Mouse (Mus musculus) left cerebral cortex, adult 11 months (tissue): Measurements from ENCODE around the gene Stx18.

Experiments
- DNase-seq: peaks from one replicate; pipeline ENCODE4 v3.0.0; 2022; ENCODE audit warnings: low spot score

Gene Stx18

DNA sequence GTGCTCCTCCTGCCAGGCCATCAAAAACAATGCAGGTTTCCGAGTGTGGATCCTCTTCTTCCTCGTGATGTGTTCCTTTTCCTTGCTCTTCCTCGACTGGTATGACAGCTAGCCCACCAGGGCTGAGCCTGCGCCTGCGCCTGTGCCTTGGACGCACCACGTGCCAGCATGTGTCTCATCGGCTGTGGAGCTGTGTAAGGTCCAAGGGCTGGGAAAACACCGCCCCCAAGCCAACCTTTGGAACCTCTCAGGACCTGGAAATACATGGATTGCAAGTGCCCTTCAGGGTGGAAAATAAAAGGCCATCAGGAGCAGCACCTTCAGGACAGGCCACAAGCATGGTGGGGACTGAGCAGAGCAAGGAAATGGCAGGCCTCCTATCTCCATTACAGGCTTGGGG lies 97.7 kb downstream of the Stx18 start:
- no peak for DNase-seq

DNA sequence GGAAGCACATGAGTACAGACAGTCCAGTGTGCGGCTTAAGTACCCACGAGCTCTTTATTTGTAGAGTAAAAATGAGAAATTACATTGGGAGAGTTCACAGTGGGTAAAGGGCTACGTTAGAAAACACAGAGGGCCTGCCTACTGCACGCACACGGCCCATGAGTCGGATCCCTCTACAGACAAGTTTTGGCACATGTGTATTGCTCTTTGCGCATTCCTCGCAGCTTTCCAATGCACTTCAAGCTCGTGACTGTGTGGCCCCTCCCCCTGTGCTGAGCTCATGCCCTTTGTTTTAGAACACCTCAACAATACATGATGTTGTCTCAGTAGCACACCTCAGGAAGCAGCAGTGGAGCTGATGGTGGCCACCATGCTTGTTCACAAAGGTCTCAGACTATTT lies 98.6 kb downstream of the Stx18 start:
- DNase-seq: no peak

- DNase-seq: no peak
Observed at GRCm38 (mm10) chr5:38140893-38141292, 102.4 kb downstream of the Stx18 start.

GRCm38 (mm10) chr5:38146524-38146923 lies 108.0 kb downstream of the Stx18 start:
- DNase-seq: no peak

DNA sequence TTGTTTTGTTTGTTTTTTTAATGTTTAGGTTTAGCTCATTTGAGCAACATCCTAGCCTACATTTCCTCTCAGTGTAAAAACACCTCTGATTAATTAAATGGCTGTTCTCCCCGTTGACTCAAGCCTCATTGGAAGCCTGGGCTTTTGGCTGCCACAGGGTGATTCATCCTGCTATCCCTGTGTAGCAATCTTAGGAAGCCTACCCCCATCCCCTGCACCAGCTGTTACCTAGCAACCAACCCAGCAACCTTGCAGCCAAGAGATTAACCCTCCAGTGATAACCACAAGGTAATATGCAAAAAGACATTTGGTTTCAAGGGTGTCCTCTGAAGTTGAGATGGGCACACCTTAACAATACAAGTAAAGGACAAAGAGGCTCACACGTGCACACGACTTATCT lies 112.7 kb downstream of the Stx18 start:
- DNase-seq: peak; percentile 78

- DNase-seq: no peak
Observed at GRCm38 (mm10) chr5:38152201-38153108, 113.9 kb downstream of the Stx18 start.

- no peak for DNase-seq
Observed at GRCm38 (mm10) chr5:38153636-38154035, 115.1 kb downstream of the Stx18 start.

DNA sequence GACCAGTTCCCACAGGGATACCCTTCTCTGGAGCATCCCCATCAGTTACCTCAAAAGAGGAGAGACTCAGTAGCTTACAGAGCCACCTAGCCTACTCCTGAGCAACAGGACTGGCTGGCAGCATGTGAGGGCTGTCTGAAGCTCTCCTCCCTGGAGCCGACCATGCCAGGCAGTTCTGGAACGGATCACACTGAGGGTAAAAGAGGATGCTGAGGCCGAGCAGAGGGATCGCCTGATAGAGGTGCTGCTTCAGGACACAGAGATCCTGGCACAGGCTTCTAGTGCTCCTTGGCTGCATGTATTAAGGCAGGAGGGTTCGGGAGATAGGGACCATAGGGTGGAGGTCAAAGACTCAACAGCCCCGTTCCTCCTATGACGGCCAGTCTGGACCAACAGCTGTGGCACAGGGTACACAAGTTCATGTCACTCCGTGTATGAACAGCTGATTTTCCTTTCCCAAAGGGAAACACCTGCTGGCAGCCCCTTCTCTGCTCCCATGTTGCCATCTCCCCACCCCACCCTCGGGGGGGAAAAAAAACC lies 119.0 kb downstream of the Stx18 start:
- no peak for DNase-seq

- DNase-seq: no peak
Observed at GRCm38 (mm10) chr5:38158501-38158946, 120.0 kb downstream of the Stx18 start.

- peak; percentile 64 for DNase-seq
Observed at GRCm38 (mm10) chr5:38158947-38159633, 120.5 kb downstream of the Stx18 start.

DNA sequence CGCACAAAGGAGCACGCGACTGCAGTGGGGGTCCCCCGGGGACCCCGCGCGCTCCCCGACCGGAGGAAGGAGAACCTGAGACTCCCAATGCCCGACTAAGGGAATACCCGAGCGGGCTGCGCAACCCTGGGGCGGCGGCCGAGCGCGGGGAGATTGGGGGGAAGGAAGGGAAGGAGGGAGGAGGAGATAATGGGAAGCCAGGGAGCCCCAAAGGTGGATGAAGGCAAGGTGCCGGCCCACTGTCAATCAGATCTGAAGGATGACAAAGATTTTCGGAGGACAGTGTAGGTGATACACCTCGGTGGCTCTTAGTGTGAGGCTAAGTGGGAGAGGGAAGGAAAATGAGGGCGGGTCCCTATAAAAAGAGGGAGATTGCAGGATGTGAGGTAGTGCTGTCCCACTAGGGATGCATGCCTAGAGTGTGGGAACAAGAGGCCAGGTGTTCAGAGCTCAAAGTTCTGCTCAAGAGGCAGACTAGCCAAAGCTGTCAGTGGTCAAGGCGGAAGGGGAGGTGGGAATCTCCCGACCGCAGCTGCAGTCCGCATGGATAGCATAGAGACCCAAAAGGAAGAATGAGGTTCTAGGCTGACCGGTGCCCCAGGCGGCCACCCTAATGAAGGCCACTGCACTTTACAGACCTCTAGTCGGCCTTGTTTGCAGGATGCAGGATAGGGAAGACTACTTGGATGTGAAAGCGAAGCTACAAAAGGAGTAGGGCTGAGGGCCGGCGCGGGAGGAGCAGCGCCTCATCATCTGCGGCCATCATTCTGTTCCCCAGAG lies 121.3 kb downstream of the Stx18 start, which contains the start of gene Nsg1:
Nsg1 (minus strand) TSS at position 274 of the 780 bp plus-strand sequence.
- no peak for DNase-seq

DNA sequence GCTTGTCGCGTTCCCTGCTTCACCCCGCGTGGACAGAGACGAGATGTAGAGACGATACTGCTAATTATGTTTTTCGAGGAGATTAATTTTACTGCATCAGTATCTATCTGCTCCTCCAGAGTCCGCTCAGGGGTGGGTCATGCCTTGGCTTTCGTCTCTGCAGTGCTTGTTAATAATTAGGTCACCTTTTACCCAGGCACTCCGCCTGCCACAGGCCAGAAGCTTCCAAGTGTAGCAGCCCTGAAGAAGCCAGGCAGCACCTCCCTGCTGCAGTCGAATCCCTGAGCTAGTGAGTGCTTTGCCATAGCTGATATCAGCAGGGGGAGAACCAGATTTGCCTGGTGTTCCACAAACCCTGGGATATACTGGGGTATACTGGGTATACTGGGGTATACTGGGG lies 130.0 kb downstream of the Stx18 start:
- DNase-seq: no peak

GRCm38 (mm10) chr5:38173766-38174165 lies 135.2 kb downstream of the Stx18 start:
- DNase-seq: no peak

GRCm38 (mm10) chr5:38174256-38174912 lies 135.8 kb downstream of the Stx18 start:
- no peak for DNase-seq

GRCm38 (mm10) chr5:38184688-38185285 lies 146.2 kb downstream of the Stx18 start:
- DNase-seq: no peak

DNA sequence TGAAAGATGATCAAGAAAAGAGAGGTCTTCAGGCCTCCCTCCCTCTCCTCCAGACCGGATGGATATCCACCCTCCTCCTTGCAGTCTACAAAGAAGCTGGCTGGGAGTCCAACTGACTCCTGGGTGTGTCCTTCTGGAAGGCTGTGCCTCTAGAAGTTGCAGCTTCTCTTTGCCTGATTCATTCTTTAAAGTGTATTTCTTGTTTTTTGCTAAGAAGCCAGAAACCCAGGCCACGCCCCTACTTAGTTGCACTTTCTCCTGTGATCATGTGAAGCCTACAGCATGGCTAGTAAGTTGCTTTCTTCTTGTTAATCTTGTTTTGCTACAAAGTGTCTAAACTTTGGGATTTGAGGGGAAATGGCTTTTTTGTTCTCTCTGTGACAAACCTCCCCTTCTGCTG lies 148.5 kb downstream of the Stx18 start:
- DNase-seq: no peak
